Mouse (Mus musculus): ENCODE results near the gene Vps33b.

GRCm38 (mm10) chr7:80246148-80246721, 23.2 kb upstream of the Vps33b start, which contains the start of gene Ttll13:
- TF ChIP-seq CTCF (IDR thresholded peaks at IDR 0.05; ENCODE audit: low read depth) (peak; percentile 77), EP300 (IDR thresholded peaks at IDR 0.05; ENCODE audit: low read depth) (no peak)

Measured in liver, embryonic 14.5 days (tissue).